Mouse (Mus musculus) C2C12 (cell line): Measurements from ENCODE around the gene Lrp1.
A peak's percentile ranks its signal among the peaks of the same experiment; 100 is the strongest.

Experiments used
- CTCF ChIP-seq: IDR thresholded peaks from one replicate; pipeline ENCODE4 v1.5.1; 2011; ENCODE audit not compliant: control insufficient read depth, insufficient read depth, insufficient read length
- MYOG ChIP-seq: IDR thresholded peaks from one replicate; pipeline ENCODE4 v1.6.1; 2011; ENCODE audit not compliant: control insufficient read depth, insufficient read length; ENCODE audit errors: extremely low read depth

GRCm38 (mm10) chr10:127641861-127642771, 21.2 kb upstream of the Lrp1 start:
- TF ChIP-seq CTCF (peak; percentile 86), MYOG (no peak)
